Mouse (Mus musculus) C2C12 (cell line): ENCODE data around the gene Cfap43.

Experiments used
- CEBPB ChIP-seq: IDR thresholded peaks from one replicate; pipeline ENCODE4 v1.6.1; 2011; ENCODE audit warnings: low read depth, mild to moderate bottlenecking, control low read depth, moderate library complexity
- CTCF ChIP-seq: IDR thresholded peaks from one replicate; pipeline ENCODE4 v1.5.1; 2011; ENCODE audit not compliant: control insufficient read depth, insufficient read depth, insufficient read length
- FOSL1 ChIP-seq: IDR thresholded peaks from one replicate; pipeline ENCODE4 v1.8.0; 2011; ENCODE audit warnings: mild to moderate bottlenecking, low read length; ENCODE audit not compliant: poor library complexity, insufficient read depth, severe bottlenecking
- MAX ChIP-seq: IDR thresholded peaks from one replicate; pipeline ENCODE4 v1.6.1; 2011; ENCODE audit warnings: mild to moderate bottlenecking, control low read depth

- TF ChIP-seq CTCF, result no peak
- TF ChIP-seq CEBPB, result no peak
- no peak for TF ChIP-seq FOSL1
- no peak for TF ChIP-seq MAX
Observed at GRCm38 (mm10) chr19:47689592-47689991, 229.5 kb downstream of the Cfap43 start.
